Mouse (Mus musculus) gastrocnemius, postnatal 4 days (tissue): ENCODE measurements around the gene Tmem108. TPM values are rescaled to one million over a fixed set of nuclear protein-coding genes. Genes with fewer than 3 reads are reported as not detected.
A peak's percentile ranks its signal among the peaks of the same experiment; 100 is the strongest.

Source experiments
- DNase-seq, 2 experiments: peaks; one replicate each; pipeline ENCODE4 v3.0.0; 2021 to 2022; ENCODE audit warnings: low spot score in 2 of 2, mixed read lengths in 2 of 2
- total RNA-seq, 2 experiments: library from RNA; stranded (reverse); gene quantifications; 2 replicates each; pipeline ENCODE4 v1.2.3; 2021

Tmem108 gene
- total RNA-seq, 2 experiments from 2014 or later = 0.71 to 0.96 TPM

DNA sequence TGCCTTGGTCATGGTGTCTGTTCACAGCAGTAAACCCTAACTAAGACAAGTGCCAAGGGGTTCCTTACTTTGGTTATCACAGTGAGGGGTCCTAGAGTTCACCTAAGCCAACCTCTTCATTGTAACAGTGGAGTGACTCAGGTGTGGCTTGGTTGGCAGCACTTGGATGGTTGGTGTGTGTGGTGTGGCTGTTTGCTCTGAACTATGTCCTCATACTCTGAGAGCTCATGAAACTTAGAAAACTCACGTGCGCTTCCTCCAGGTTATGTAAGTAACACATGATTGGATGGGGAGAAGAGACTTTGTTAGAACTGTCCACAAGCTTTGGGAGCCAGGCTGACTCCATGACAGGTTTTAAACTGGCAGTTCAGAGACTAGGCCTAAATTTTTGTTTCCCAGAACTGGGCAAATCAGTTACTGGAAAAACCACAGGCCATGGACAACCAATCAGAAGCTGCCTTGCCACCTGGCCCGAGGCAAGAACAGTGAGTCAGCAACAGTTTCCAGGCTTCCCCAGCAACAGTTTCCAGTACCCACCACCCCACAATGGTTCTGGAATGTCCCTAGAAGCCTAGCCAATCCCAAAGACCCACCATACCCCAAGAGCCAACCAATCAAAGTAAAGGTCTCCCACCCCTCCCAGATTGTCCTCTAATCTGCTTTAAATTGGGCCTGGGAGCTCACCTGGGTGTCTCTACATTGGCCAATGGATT is 257.9 kb downstream of the Tmem108 start:
- DNase-seq = no peak

- no peak for DNase-seq
These were observed 259.0 kb downstream of the Tmem108 start for GRCm38 (mm10) chr9:103502655-103503054.

- DNase-seq = no peak
These were observed 259.7 kb downstream of the Tmem108 start for GRCm38 (mm10) chr9:103501861-103502364.

GRCm38 (mm10) chr9:103499366-103499765 is 262.3 kb downstream of the Tmem108 start:
- no peak for DNase-seq

DNA sequence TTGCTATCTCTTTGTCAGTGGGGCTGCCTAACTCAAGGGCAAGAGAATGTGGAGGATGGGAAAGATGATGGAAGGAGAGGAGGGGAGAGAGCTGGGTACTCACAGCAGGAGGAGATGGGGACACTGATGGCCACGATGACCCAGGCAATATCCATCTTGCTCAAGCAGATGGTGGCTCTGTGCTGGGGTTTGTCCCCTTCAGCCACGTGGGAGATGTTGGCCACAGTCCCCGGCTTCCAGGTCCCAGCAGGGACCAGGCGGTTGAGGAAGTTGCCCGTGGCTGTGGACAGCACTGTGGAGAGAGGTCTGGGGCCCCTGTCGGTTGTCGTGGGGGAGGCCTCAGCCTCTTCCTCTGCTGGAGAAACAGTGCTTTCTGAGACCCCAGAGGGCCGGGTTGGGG is 262.9 kb downstream of the Tmem108 start:
- no peak for DNase-seq

DNA sequence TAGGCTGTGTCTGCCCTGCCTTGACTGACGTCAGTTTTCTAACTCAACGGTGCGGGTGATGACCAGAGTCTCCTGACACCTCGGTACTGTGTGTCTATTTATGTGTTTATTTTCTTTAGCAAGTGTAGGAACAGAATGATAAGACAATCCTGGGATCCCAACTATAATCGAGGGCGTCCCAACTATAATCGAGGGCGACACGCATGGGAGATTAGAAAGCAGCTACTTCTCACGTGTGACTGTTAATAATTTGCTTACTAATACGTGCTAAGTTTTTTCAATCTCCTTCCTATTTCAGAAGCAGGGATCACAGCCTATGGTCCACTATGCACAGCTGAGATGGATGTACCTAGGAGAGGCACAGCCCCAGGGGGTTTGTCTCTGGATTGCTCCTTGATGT is 266.2 kb downstream of the Tmem108 start:
- no peak for DNase-seq

GRCm38 (mm10) chr9:103494346-103495020 is 267.2 kb downstream of the Tmem108 start:
- DNase-seq = peak; percentile 49 to 79

- no peak for DNase-seq
These were observed 269.7 kb downstream of the Tmem108 start for GRCm38 (mm10) chr9:103491985-103492384.

- DNase-seq = peak; percentile 70 to 74
These were observed 271.2 kb downstream of the Tmem108 start for GRCm38 (mm10) chr9:103490439-103490838.

GRCm38 (mm10) chr9:103489883-103490282 is 271.8 kb downstream of the Tmem108 start:
- DNase-seq = no peak

DNA sequence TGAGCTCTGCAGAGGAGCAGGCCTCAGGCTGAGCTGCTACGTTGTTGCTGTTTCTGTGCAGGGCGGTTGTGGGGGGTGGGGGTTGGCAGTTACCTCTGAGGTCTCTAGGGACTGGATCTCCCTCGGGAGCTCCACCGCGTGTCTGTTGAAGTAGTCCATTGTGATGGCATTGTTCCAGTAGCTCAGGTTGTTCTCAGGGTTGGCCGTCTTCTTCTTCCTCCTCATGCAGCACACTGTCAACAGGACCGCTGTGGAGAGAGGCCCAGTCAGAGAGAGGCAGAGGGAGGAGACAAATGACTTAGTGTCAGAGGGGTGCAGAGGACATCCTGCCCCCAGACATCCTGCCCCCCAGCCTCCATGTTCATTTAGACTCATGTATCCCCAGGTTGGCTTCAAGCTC is 272.5 kb downstream of the Tmem108 start:
- no peak for DNase-seq

- no peak for DNase-seq
These were observed 275.4 kb downstream of the Tmem108 start for GRCm38 (mm10) chr9:103486262-103486661.

- DNase-seq = no peak
These were observed 276.0 kb downstream of the Tmem108 start for GRCm38 (mm10) chr9:103485606-103486005.

DNA sequence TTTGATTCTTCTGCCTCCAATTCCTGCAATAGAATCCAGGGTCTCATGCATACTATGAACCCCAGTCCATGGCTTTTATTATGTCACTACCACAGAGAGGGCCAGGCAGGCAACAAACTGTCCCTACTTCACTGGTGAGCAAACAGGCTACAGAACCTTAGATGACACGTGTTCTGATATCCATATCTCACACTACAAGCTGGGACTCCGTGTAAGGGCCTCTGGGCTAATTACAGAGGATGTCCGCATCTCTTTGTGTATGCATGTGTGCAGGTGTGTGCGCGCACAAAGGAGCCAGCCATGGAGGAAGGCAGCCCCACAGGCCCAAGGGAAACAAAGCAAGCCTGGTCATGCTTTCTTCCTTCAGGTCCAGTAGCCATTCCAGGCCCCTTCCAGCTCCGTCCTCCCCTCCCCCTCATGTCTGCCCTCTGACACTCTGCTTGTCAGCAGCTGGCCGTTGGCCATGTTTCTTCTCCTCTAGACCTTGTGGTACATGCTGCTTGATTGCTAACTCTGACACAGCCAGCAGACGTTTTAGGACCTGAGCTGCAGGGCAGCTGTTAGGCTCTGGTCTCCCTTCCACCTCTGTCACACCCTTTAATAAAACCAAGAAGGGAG is 280.9 kb downstream of the Tmem108 start:
- DNase-seq = no peak

- DNase-seq = no peak
These were observed 281.5 kb downstream of the Tmem108 start, which contains the start of gene Bfsp2 for GRCm38 (mm10) chr9:103480044-103480576. Gene Bfsp2 (minus strand): TSS chr9:103480420.

DNA sequence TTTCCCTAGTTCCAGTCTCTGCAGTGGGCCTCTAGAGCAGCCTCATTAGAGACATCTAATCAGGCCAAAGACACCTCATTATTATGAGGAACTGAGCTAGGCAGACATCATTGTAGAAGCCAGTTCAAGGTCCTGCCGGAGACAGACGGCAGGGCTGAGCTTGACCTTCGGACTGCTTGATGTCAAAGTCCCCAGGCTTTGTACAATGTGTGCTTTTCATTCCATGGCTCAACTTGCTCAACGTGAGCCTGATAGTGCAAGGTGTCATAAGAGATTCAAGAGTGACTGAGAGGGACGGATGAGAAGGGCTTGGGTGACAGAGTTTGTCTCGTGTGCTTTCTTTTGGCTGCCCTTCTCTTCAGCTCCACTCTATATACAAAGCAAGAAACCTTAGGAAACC is 286.2 kb downstream of the Tmem108 start:
- no peak for DNase-seq

GRCm38 (mm10) chr9:103473915-103474688 is 287.5 kb downstream of the Tmem108 start:
- no peak for DNase-seq

DNA sequence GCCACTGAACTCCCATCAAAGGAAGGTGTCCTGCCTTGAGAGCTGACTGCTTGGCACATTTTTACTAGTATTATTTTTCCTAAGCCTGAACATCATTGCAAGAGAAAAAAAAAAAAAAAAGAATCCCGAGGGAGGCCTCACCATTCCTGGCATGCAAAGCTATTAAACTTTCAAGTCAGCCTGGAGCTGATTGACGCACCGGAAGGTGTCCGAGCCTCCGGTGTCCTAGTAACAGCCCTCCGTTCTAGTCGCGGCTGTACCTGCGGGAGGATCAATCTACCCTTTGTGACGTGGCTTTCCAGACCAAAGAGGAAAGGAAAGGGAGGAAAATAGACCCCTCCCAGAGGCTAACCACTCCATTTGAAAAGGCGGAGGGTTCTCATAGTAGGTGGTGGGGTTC is 289.9 kb downstream of the Tmem108 start:
- DNase-seq = no peak

GRCm38 (mm10) chr9:103469516-103469915 is 292.1 kb downstream of the Tmem108 start:
- no peak for DNase-seq

DNA sequence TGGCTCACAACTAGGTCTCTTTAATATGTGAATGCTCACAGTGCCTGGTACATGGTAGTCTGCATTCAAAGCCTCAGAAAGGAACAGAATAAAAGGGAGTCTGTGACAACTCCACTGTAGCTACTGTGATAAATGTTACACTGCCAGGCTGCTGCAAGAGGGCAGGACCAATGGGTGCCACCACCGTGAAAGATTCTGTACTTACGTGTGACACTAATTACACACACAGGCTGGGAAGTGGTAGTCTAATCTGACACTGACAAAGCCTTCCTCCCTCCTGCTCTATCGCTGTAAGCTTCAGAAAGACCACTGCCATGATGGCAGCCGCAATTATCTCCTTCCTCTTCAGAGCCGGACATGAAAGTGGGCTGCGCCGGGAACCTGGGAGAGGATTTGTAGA is 292.7 kb downstream of the Tmem108 start:
- no peak for DNase-seq

GRCm38 (mm10) chr9:103465711-103466220 is 295.9 kb downstream of the Tmem108 start:
- no peak for DNase-seq
